Mouse (Mus musculus) Patski (cell line): ENCODE results near the gene Strn4. TPM values are rescaled to one million over a fixed set of nuclear protein-coding genes. Genes with fewer than 3 reads are reported as not detected.

ENCODE experiments used
- ATAC-seq: fragments of 100-300 bp; one replicate; pipeline ENCODE4 v1.8.0; 2021
- CTCF ChIA-PET: fragments of 350-600 bp; sonication (Branson Sonifier 250); formaldehyde crosslinking; loops from one replicate; lab custom pipeline; 2022; ENCODE audit warnings: inconsistent platforms; lab: Charles Lee
- POLR2A ChIA-PET: fragments of 350-600 bp; sonication (Branson Sonifier 250); formaldehyde crosslinking; loops from one replicate; lab custom pipeline; 2022; ENCODE audit warnings: antibody characterized with exemption, inconsistent platforms; lab: Charles Lee
- DNase-seq: peaks from one replicate; pipeline ENCODE4 v3.0.0-alpha.2; 2011; ENCODE audit warnings: low read depth, low spot score
- H3K27me3 ChIP-seq: fragments of 371-371 bp; one replicate; pipeline ENCODE4 v1.5.1; 2021
- CTCF ChIP-seq: fragments of 100-300 bp; IDR thresholded peaks from one replicate; pipeline ENCODE4 v1.5.1; 2021
- in situ Hi-C: fragments of 300-500 bp; cut with MboI; formaldehyde crosslinking; loops from 3 replicates; pipeline ENCODE4 v1.11.1; 2018; ENCODE audit warnings: low pct_unique_long_range_greater_than_20kb, mixed read lengths
- polyA plus RNA-seq: library from polyadenylated mRNA; unstranded; gene quantifications from one replicate; pipeline ENCODE4 v1.2.3, GENCODE M21; 2021

Gene Strn4
- polyA plus RNA-seq, 1 experiment from 2014 or later: 90.0 TPM

DNA sequence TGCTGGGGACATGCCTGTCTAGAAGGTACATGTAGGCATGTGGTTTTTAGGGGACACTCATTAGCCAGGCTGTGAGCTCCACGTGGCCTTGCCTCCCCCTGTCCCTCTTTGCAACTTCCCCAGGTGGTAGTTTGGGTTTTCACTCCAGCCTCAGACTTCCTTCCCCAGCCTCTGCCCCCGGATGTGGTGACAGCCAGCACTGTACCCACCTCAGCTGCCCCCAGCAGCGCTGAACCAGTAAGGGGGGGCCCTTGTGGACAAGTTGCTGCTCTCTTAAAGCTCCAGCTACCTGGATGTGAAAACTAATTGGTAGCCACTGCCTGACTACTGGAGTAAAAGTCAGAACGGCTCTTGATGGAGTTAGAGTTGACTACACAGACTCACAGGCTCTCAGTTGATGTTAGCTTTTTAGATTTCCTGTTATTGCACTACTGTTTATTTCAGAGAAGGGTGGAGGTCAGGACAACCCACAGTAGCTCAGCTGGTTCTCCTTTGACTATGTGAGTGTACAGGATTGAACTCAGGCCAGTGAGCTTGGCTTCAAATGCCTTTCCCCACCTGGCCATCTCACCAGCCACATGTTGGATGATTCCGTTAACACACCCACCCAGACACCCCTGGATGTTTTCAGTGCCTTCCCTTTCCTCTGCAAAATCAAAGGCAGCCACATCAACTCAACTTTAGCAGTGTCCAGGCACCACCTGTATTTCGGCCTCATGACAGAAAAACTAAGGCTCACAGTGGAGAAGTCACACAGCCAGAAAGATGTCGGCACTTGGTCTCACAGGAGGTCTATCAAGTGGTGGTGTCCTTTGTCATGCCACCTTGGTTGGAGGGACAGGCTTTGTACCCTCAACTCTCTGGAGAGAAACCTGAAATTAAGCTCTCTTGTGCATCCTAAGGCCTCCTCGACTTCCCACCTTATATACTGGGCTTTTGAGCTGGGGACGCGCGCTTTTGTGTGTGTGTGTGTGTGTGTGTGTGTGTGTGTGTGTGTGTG lies 26.2 kb downstream of the Strn4 start:
- in situ Hi-C loops: no loop called here

DNA sequence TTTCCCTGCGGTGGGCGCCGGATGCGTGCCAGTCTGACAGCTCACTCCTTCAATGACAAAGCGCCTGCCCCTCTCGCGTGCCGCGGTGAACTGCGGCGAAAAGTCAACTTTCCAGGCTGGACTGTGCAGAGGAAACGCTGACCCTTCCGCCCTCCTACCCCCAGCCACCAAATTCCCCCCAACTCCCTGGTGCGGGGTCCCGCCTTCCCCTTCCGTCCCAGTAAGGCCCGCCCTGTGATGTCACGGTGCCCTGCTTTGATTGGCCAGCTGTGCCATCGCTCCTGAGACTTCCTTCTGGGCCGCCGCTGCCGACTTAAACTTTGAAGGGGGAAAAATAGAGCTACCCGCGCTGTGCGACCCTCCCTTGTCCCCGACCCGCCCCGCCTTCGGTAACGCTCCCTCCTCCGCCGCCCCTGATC lies 27.0 kb downstream of the Strn4 start, which contains the start of gene Prkd2:
Gene Prkd2 (plus strand): TSS at position 258 of the 419 bp plus-strand sequence.
- H3K27me3 ChIP-seq: no peaks in the 10 kb centered on the region
- DNase-seq (peak; percentile 15), ATAC-seq (peak; percentile 69)
- in situ Hi-C loops: no loop called here
- ChIA-PET CTCF (interaction anchor here (0.8 kb wide), 1 partner anchor 17 kb away, joined by 5 read pairs; no protein-coding TSS in a partner anchor), POLR2A (interaction anchor here (1.2 kb wide), 1 partner anchor 14 kb away, joined by 3 read pairs; no protein-coding TSS in a partner anchor)
- no peak for TF ChIP-seq CTCF

More for the DNA sequence above, 26.2 kb downstream of the Strn4 start:
- POLR2A ChIA-PET: interaction anchor here (1.2 kb wide), 1 partner anchor 13 kb away, joined by 3 read pairs; no protein-coding TSS in a partner anchor
- DNase-seq (no peak), ATAC-seq (no peak)
- CTCF ChIA-PET: interaction anchor here (0.8 kb wide), 1 partner anchor 18 kb away, joined by 5 read pairs; no protein-coding TSS in a partner anchor
- no peaks in the 10 kb centered on the region for H3K27me3 ChIP-seq
- no peak for TF ChIP-seq CTCF

DNA sequence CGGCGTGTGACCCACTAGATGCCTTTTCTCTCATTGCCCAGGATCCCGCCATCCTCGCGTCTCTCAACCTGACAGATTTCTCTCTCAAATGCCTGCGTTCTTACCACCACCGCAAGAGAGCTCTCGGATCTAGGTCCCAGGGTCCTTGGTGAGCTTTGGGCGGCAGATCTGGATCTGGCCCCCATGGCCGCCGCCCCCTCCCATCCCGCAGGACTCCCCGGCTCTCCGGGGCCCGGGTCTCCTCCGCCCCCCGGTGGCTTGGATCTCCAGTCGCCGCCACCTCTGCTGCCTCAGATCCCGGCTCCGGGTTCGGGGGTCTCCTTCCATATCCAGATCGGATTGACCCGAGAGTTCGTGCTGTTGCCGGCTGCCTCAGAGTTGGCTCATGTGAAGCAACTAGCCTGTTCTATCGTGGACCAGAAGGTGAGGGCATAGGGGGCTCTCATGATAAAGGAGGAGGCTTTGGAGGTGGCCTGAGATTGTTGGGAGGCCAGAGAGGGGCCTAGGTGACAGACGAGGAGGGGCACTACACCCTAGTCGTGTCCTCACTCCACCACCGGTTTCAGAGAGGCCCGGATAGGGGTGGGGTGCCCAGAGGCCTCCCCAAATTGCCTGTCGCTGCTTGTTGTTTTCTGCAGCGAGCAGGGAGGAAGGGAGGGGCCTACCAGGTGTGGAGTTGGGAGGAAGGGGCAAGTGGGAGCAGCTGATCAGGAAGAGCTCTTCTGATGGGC lies 27.9 kb downstream of the Strn4 start:
- DNase-seq (no peak), ATAC-seq (no peak)
- no peaks in the 10 kb centered on the region for H3K27me3 ChIP-seq
- POLR2A ChIA-PET: no interaction called here
- in situ Hi-C loops: no loop called here
- no peak for TF ChIP-seq CTCF
- CTCF ChIA-PET: no interaction called here

- no peak for TF ChIP-seq CTCF
- no peak for ATAC-seq
- H3K27me3 ChIP-seq: no peaks in the 10 kb centered on the region
- CTCF ChIA-PET: interaction anchor here (1.7 kb wide), 1 partner anchor 18 kb away, joined by 5 read pairs; no protein-coding TSS in a partner anchor
- DNase-seq: no peak
- POLR2A ChIA-PET: no interaction called here
- in situ Hi-C loops: no loop called here
These were observed 29.0 kb downstream of the Strn4 start for GRCm38 (mm10) chr7:16844696-16845071.

DNA sequence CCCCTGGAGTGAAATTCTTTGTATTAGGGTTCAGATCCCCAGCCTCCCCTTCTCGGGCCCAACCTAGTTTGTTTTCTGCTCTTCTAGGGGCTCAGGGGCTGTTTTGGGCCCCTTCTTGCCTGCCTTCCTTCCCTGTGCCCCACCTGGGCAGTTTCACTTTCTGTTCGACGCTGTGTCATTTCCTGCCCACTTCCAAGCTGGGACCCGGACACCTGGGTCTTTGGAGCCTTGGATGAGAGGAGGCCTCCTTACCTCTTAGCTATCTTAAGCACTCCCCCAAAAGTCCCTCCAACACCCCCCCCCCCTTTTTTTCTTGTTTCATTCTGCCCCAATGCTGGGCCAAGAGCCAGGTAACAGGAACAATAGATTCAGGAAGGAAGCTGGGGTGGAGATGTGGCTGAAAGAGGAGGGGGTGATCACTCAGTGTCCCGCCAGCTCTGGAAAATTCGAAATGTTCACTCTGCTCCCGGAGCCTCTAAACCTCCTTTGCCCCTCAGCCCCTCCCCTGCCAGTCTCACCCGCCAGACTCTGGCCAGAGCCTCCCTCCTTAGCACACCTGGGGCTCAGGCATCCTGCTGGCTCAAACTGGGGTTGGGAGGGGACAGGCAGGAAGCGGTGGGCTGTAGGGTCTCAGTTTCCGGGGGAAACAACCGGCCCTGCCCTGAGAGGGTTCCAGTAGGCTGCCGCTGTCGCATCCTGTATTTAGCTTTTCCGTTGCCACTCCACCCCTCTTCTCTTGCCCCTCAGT lies 29.6 kb downstream of the Strn4 start:
- POLR2A ChIA-PET: no interaction called here
- TF ChIP-seq CTCF: no peak
- ATAC-seq: no peak
- no peaks in the 10 kb centered on the region for H3K27me3 ChIP-seq
- no peak for DNase-seq
- CTCF ChIA-PET: interaction anchor here (1.7 kb wide), 1 partner anchor 18 kb away, joined by 5 read pairs; no protein-coding TSS in a partner anchor
- in situ Hi-C loops: no loop called here

DNA sequence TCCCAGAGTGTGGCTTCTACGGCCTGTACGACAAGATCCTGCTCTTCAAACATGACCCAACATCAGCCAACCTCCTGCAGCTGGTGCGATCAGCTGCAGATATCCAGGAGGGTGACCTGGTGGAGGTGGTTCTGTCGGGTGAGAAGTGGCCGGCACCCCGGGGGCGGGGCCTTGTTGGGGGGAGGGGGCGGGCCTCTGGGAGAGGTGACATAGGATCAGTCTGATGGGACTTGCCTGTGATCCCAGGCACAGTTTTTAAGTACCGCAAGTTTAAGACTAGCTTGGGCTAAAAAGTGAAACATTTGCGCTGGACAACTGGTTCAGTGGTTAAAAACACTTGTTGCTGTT lies 30.1 kb downstream of the Strn4 start:
- H3K27me3 ChIP-seq: no peaks in the 10 kb centered on the region
- TF ChIP-seq CTCF: no peak
- ATAC-seq: no peak
- ChIA-PET CTCF (interaction anchor here (1.7 kb wide), 1 partner anchor 17 kb away, joined by 5 read pairs; no protein-coding TSS in a partner anchor), POLR2A (no interaction called here)
- in situ Hi-C loops: no loop called here
- DNase-seq: no peak

DNA sequence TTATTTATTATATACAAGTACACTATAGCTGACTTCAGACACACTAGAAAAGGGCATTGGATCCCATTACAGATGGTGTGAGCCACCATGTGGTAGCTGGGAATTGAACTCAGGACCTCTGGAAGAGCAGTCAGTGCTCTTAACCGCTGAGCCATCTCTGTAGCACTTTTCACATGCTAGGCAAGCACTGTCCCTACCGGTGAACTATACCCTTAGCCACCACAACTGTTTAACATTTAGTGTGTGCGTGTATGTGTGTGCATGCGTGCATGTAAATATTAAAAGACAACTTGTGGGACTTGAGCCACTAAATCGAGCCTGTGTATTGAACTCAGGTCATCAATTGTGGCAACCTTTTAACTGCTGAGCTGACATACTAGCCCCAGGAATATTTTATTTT lies 31.1 kb downstream of the Strn4 start:
- CTCF ChIA-PET: interaction anchor here (1.2 kb wide), 1 partner anchor 17 kb away, joined by 3 read pairs; no protein-coding TSS in a partner anchor
- H3K27me3 ChIP-seq: no peaks in the 10 kb centered on the region
- ATAC-seq (no peak), DNase-seq (no peak)
- TF ChIP-seq CTCF: no peak
- in situ Hi-C loops: no loop called here
- POLR2A ChIA-PET: no interaction called here

- in situ Hi-C loops: no loop called here
- ChIA-PET POLR2A (interaction anchor here (0.7 kb wide), 1 partner anchor 31 kb away, joined by 3 read pairs; no protein-coding TSS in a partner anchor), CTCF (interaction anchor here (0.8 to 1.2 kb wide), 3 partner anchors 9 to 16 kb away, joined by 3 read pairs; no protein-coding TSS in a partner anchor)
- ATAC-seq (no peak), DNase-seq (no peak)
- TF ChIP-seq CTCF: no peak
- H3K27me3 ChIP-seq: no peaks in the 10 kb centered on the region
These were observed 31.8 kb downstream of the Strn4 start for GRCm38 (mm10) chr7:16847507-16847906.

DNA sequence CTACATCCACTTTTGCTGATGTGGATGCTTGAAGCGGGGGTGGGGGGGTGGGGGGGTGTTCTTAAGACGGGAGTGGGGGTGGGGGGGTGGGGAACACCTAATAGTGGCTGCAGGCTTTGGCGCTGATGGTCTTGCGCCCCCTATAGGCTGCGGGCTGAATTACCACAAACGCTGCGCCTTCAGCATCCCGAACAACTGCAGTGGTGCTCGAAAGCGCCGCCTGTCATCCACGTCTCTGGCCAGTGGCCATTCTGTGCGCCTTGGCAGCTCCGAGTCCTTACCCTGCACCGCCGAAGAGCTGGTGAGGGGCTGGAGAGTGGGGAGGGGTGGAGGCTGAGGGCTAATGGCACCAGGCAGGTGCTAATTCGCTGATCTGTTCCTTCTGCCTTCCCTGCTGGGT lies 32.9 kb downstream of the Strn4 start:
- in situ Hi-C loops: no loop called here
- DNase-seq (no peak), ATAC-seq (no peak)
- ChIA-PET CTCF (interaction anchor here (0.8 to 1.0 kb wide), 2 partner anchors 10 to 12 kb away, joined by 3 read pairs; no protein-coding TSS in a partner anchor), POLR2A (no interaction called here)
- TF ChIP-seq CTCF: no peak
- H3K27me3 ChIP-seq: no peaks in the 10 kb centered on the region

DNA sequence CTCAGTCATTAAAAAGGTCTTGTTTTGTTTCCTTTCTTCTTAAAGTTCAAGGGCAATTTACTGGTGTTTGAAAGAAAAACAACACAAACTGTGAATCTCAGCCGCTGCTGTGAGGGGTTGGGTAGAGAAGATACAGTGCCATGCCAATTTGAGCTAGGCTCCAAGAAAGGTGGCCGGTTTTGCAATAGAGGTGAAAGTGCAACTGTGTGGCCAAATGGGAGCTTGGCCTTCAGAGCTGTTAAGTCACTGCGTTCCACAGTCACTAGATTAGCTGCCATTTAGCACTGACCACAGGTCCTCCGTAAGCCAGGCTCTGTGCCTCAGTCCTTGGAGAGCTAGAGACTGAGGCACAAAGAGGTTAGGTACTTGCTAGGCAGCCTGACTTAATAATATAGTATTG lies 35.9 kb downstream of the Strn4 start:
- ChIA-PET POLR2A (no interaction called here), CTCF (interaction anchor here (0.9 to 1.4 kb wide), 2 partner anchors 8 to 22 kb away, joined by 4 to 7 read pairs; no protein-coding TSS in a partner anchor)
- no peak for ATAC-seq
- H3K27me3 ChIP-seq: no peaks in the 10 kb centered on the region
- in situ Hi-C loops: no loop called here
- no peak for DNase-seq
- TF ChIP-seq CTCF: no peak
